ENCODE assay signal across 30 mouse cellular contexts in genomic region chr14:75419876-75420275, GRCm38 (mm10). TPM values are rescaled to one million over a fixed set of nuclear protein-coding genes. Genes with fewer than 3 reads are reported as not detected.
"Had no signal": no experiment of that assay in that cellular context is flagged by ENCODE, and none has a peak within 500 bp of the region (broad histone marks: within the 10 kb centered on the region; RNA-seq: fewer than 3 reads in every experiment).

No protein-coding gene starts in this region.

- H3K4me2 ChIP-seq: heart, embryonic 12.5 days; hindbrain, embryonic 13.5 days; hindbrain, embryonic 15.5 days; kidney, embryonic 15.5 days; limb, embryonic 13.5 days; limb, embryonic 15.5 days had no signal

- H3K4me3 ChIP-seq: heart, embryonic 10.5 days; heart, embryonic 12.5 days; hindbrain, embryonic 13.5 days; hindbrain, embryonic 15.5 days; kidney, embryonic 15.5 days; limb, embryonic 13.5 days; limb, embryonic 15.5 days had no signal

- DNase-seq: forebrain, postnatal 0 days; gastrocnemius, postnatal 14 days; gastrocnemius, postnatal 36 days; heart, adult 18-20 months; heart, postnatal 10 days; kidney, adult 11 months; kidney, adult 2 months; kidney, adult 9 months; kidney, postnatal 14 days; kidney, postnatal 36 days; layer of hippocampus, adult 9-11 months; layer of hippocampus, postnatal 36 days; left cerebral cortex, postnatal 4 days had no signal

- H3K9ac ChIP-seq: forebrain, postnatal 0 days; heart, embryonic 12.5 days; hindbrain, embryonic 13.5 days; hindbrain, embryonic 15.5 days; kidney, embryonic 15.5 days; limb, embryonic 13.5 days; limb, embryonic 15.5 days had no signal

- H3K27me3 ChIP-seq: heart, embryonic 12.5 days; hindbrain, embryonic 13.5 days; hindbrain, embryonic 15.5 days; kidney, embryonic 15.5 days; limb, embryonic 13.5 days; limb, embryonic 15.5 days had no signal

- H3K4me1 ChIP-seq: hindbrain, embryonic 13.5 days; kidney, embryonic 15.5 days; limb, embryonic 13.5 days; limb, embryonic 15.5 days had no signal

- H3K27ac ChIP-seq: heart, embryonic 10.5 days; hindbrain, embryonic 13.5 days; hindbrain, embryonic 15.5 days; hindbrain, postnatal 0 days; kidney, embryonic 15.5 days; kidney, postnatal 0 days; limb, embryonic 13.5 days; limb, embryonic 15.5 days had no signal

- H3K9me3 ChIP-seq: heart, embryonic 10.5 days; heart, embryonic 12.5 days; hindbrain, embryonic 13.5 days; hindbrain, embryonic 15.5 days; kidney, embryonic 15.5 days; limb, embryonic 13.5 days; limb, embryonic 15.5 days had no signal

- H3K36me3 ChIP-seq: heart, embryonic 10.5 days; heart, embryonic 12.5 days; hindbrain, embryonic 13.5 days; hindbrain, embryonic 15.5 days; kidney, embryonic 15.5 days; limb, embryonic 13.5 days; limb, embryonic 15.5 days had no signal

- ATAC-seq: forebrain, postnatal 0 days; hindbrain, postnatal 0 days; intestine, embryonic 16.5 days had no signal

RNA-seq across cellular contexts. Expression of gene Siah3, which starts 35.9 kb away (rescaled TPM):
- total RNA-seq: gastrocnemius, adult 18-20 months; gastrocnemius, postnatal 36 days; heart, adult 18-20 months; heart, adult 8-10 months; heart, postnatal 25 days; hematopoietic stem cell, adult 5-6 weeks; liver, adult 2 months had no signal
- polyA plus RNA-seq: heart, embryonic 12.5 days; heart, embryonic 14.5 days; heart, embryonic 16.5 days; kidney, adult 2 months; liver, adult 2 months had no signal
